Mouse (Mus musculus) MEL (cell line): Measurements from ENCODE around the gene Isoc2b. TPM values are rescaled to one million over a fixed set of nuclear protein-coding genes. Genes with fewer than 3 reads are reported as not detected.
"Not testable (repeated sequence)": the region's sequence is repeated elsewhere in the genome, so short reads cannot be mapped to it uniquely, and the experiment has no call there.

Experiments used
- DNase-seq: peaks from one replicate; pipeline ENCODE4 v3.0.0; 2011; ENCODE audit warnings: low read depth, low spot score
- H3K27ac ChIP-seq: 2 replicates; pipeline ENCODE4 v1.5.1; 2012; ENCODE audit warnings: low read depth, mild to moderate bottlenecking, control low read depth, low read length, moderate library complexity; ENCODE audit not compliant: control insufficient read depth
- H3K27me3 ChIP-seq, 2 experiments: fragments of 150-350 bp in 1 of 2; sonication (generic) in 1 of 2; 2 replicates each; pipeline ENCODE4 v1.6.1; 2012; ENCODE audit warnings: low read length in 2 of 2, mild to moderate bottlenecking in 2 of 2, improper control_type of control experiment in 1 of 2, moderate library complexity in 1 of 2; ENCODE audit not compliant: insufficient read depth in 2 of 2, control insufficient read depth in 1 of 2
- H3K36me3 ChIP-seq, 2 experiments: 2 replicates each; pipeline ENCODE4 v1.6.1; 2012 to 2014; ENCODE audit warnings: low read length in 2 of 2, improper control_type of control experiment in 1 of 2, inconsistent platforms in 1 of 2, mild to moderate bottlenecking in 1 of 2; ENCODE audit not compliant: insufficient read depth in 2 of 2, control insufficient read depth in 1 of 2
- H3K4me1 ChIP-seq, 2 experiments: fragments of 150-350 bp in 1 of 2; sonication (generic) in 1 of 2; 2 replicates each; pipeline ENCODE4 v1.6.1; 2012; ENCODE audit warnings: low read length in 2 of 2, improper control_type of control experiment in 1 of 2, mild to moderate bottlenecking in 1 of 2; ENCODE audit not compliant: insufficient read depth in 2 of 2, control insufficient read depth in 1 of 2
- H3K4me3 ChIP-seq, 2 experiments: fragments of 150-350 bp in 1 of 2; sonication (generic) in 1 of 2; 2 replicates each; pipeline ENCODE4 v1.5.1; 2012; ENCODE audit warnings: low read depth in 2 of 2, low read length in 2 of 2, mild to moderate bottlenecking in 2 of 2, moderate library complexity in 2 of 2, control low read depth in 1 of 2, improper control_type of control experiment in 1 of 2; ENCODE audit not compliant: control insufficient read depth in 1 of 2, insufficient read depth in 1 of 2
- H3K79me2 ChIP-seq: 2 replicates; pipeline ENCODE4 v1.6.1; 2012; ENCODE audit warnings: mild to moderate bottlenecking, low read length, moderate library complexity; ENCODE audit not compliant: control insufficient read depth, poor library complexity, insufficient read depth
- H3K9ac ChIP-seq: 2 replicates; pipeline ENCODE4 v1.6.1; 2012; ENCODE audit warnings: low read depth, mild to moderate bottlenecking, control low read depth, low read length, moderate library complexity; ENCODE audit not compliant: control insufficient read depth, poor library complexity, severe bottlenecking
- H3K9me3 ChIP-seq: fragments of 150-350 bp; sonication (generic); replicated peaks from 2 replicates; pipeline ENCODE4 v1.6.1; 2012; ENCODE audit warnings: mild to moderate bottlenecking, low read length, improper control_type of control experiment, moderate library complexity; ENCODE audit not compliant: insufficient read depth
- BHLHE40 ChIP-seq: IDR thresholded peaks from 2 replicates; pipeline ENCODE4 v1.6.1; 2012; ENCODE audit warnings: low read depth, mild to moderate bottlenecking, inconsistent platforms, low read length, improper control_type of control experiment, borderline replicate concordance
- CHD1 ChIP-seq: IDR thresholded peaks from 2 replicates; pipeline ENCODE4 v1.6.1; 2012; ENCODE audit warnings: low read depth, mild to moderate bottlenecking, inconsistent platforms, low read length, improper control_type of control experiment
- CTCF ChIP-seq, 3 experiments: IDR thresholded peaks in 2 of 3; conservative IDR thresholded peaks in 1 of 3; 2 replicates each; pipeline ENCODE4 v1.5.1; 2011 to 2012; ENCODE audit warnings: low read length in 3 of 3, low read depth in 2 of 3, mild to moderate bottlenecking in 2 of 3, improper control_type of control experiment in 1 of 3, inconsistent platforms in 1 of 3, mixed read lengths in 1 of 3, moderate library complexity in 1 of 3; ENCODE audit not compliant: control insufficient read depth in 1 of 3, insufficient read depth in 1 of 3, poor library complexity in 1 of 3, severe bottlenecking in 1 of 3
- ELF1 ChIP-seq: IDR thresholded peaks from 2 replicates; pipeline ENCODE4 v1.6.1; 2014; ENCODE audit warnings: low read depth, mild to moderate bottlenecking, inconsistent platforms, low read length, improper control_type of control experiment, moderate library complexity
- EP300 ChIP-seq, 2 experiments: IDR thresholded peaks; 2 replicates each; pipeline ENCODE4 v1.6.1; 2011; ENCODE audit warnings: improper control_type of control experiment in 2 of 2, low read length in 2 of 2, low read depth in 1 of 2, mild to moderate bottlenecking in 1 of 2
- GABPA ChIP-seq: IDR thresholded peaks from 2 replicates; pipeline ENCODE4 v1.6.1; 2012; ENCODE audit warnings: low read depth, mild to moderate bottlenecking, inconsistent platforms, low read length, improper control_type of control experiment, moderate library complexity
- HCFC1 ChIP-seq: IDR thresholded peaks from 2 replicates; pipeline ENCODE4 v1.6.1; 2012; ENCODE audit warnings: low read depth, mild to moderate bottlenecking, inconsistent platforms, low read length, improper control_type of control experiment, moderate library complexity
- JUND ChIP-seq: IDR thresholded peaks from 2 replicates; pipeline ENCODE4 v1.6.1; 2011; ENCODE audit warnings: low read depth, mild to moderate bottlenecking, improper control_type of control experiment, low read length
- MAFK ChIP-seq: IDR thresholded peaks from 2 replicates; pipeline ENCODE4 v1.6.1; 2011; ENCODE audit warnings: low read depth, mild to moderate bottlenecking, low read length, improper control_type of control experiment, borderline replicate concordance
- MAZ ChIP-seq: IDR thresholded peaks from 2 replicates; pipeline ENCODE4 v1.6.1; 2012; ENCODE audit warnings: low read depth, mild to moderate bottlenecking, inconsistent platforms, low read length, improper control_type of control experiment
- MEF2A ChIP-seq: IDR thresholded peaks from 2 replicates; pipeline ENCODE4 v1.6.1; 2014; ENCODE audit warnings: low read depth, mild to moderate bottlenecking, inconsistent platforms, low read length, improper control_type of control experiment; ENCODE audit not compliant: poor library complexity, insufficient replicate concordance, severe bottlenecking; ENCODE audit errors: extremely low read depth
- MYC ChIP-seq: IDR thresholded peaks from 2 replicates; pipeline ENCODE4 v1.6.1; 2011; ENCODE audit warnings: low read depth, mild to moderate bottlenecking, low read length, improper control_type of control experiment, moderate library complexity
- NELFE ChIP-seq: IDR thresholded peaks from 2 replicates; pipeline ENCODE4 v1.6.1; 2011; ENCODE audit warnings: low read depth, low read length, improper control_type of control experiment
- NRF1 ChIP-seq: IDR thresholded peaks from 2 replicates; pipeline ENCODE4 v1.6.1; 2014; ENCODE audit warnings: low read depth, mild to moderate bottlenecking, inconsistent platforms, low read length, improper control_type of control experiment, moderate library complexity; ENCODE audit not compliant: poor library complexity, insufficient read depth, severe bottlenecking
- POLR2AphosphoS2 ChIP-seq: IDR thresholded peaks from 2 replicates; pipeline ENCODE4 v1.6.1; 2011; ENCODE audit warnings: low read length, improper control_type of control experiment
- SIN3A ChIP-seq: IDR thresholded peaks from 2 replicates; pipeline ENCODE4 v1.6.1; 2012; ENCODE audit warnings: low read length, improper control_type of control experiment, inconsistent platforms
- SMC3 ChIP-seq: IDR thresholded peaks from 2 replicates; pipeline ENCODE4 v1.6.1; 2011; ENCODE audit warnings: low read depth, low read length, improper control_type of control experiment
- TAL1 ChIP-seq: IDR thresholded peaks from 2 replicates; pipeline ENCODE4 v1.6.1; 2012; ENCODE audit warnings: mild to moderate bottlenecking, inconsistent platforms, low read length, moderate library complexity, mixed read lengths
- UBTF ChIP-seq: IDR thresholded peaks from 2 replicates; pipeline ENCODE4 v1.6.1; 2012; ENCODE audit warnings: low read depth, mild to moderate bottlenecking, inconsistent platforms, low read length, improper control_type of control experiment, moderate library complexity, borderline replicate concordance; ENCODE audit not compliant: insufficient read depth
- ZMIZ1 ChIP-seq: IDR thresholded peaks from 2 replicates; pipeline ENCODE4 v1.6.1; 2012; ENCODE audit warnings: low read depth, mild to moderate bottlenecking, inconsistent platforms, low read length, improper control_type of control experiment, moderate library complexity
- ZNF384 ChIP-seq: IDR thresholded peaks from 2 replicates; pipeline ENCODE4 v1.6.1; 2012; ENCODE audit warnings: low read depth, mild to moderate bottlenecking, inconsistent platforms, low read length, improper control_type of control experiment
- polyA plus RNA-seq, 2 experiments: library from polyadenylated mRNA; stranded (reverse) in 1 of 2; unstranded in 1 of 2; fragments of >175 nt in 1 of 2; fragments of >200 nt in 1 of 2; gene quantifications; 2 replicates each; pipeline versions ENCODE4 v1.2.1 to v1.2.4; 2012; ENCODE audit warnings: low replicate concordance in 2 of 2, low read depth in 1 of 2; ENCODE audit not compliant: insufficient read length in 2 of 2, insufficient read depth in 1 of 2, missing spikeins in 1 of 2
- total RNA-seq: library from RNA; depleted of rRNA; stranded (reverse); fragments of 300-350 nt; gene quantifications from 2 replicates; pipeline ENCODE4 v1.2.3, GENCODE M21; 2012

Gene Isoc2b
- total and polyA plus RNA-seq, 3 experiments = 2.8 to 3.0 TPM; not detected in 1

DNA sequence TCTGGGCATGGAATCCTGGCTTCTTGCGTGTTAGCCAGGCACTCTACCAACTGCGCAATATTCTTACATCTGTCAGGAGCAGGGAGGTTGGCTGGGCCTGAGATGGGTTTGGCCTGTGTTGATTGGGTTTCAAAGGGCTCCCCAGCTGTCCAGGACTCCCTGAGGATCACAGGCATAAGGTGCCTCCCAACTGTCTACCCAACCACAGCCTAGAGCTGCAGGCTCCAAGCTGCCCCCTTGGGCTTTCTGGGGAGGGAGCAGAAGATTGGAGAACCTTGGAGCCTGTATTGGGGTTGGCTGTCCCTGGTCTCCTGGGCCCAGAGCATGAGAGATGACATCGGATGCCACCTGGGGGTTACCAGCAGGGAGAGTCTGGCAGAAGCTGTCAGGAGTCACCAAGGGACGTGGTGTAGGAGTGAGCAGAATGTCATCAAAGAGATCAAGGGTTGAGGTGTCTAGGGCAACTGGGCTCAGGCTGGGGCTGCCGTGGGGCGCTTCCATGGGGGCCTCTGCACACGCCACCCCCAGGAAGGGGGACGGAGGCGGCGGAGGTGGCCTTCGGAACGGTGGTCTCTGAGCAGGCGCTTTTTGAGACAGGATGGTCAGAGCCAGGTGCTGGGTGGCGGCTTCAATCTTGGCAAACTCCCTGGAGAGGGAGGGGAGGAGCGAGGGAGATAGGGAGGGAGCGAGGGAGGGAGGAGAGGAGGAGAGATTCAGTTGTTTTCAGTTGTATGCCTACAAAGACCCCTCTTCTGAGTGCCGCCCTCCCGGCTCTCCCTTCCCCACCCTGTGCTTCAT lies 29.0 kb upstream of the Isoc2b start:
- Histone ChIP-seq H3K27me3 (no peaks in the 10 kb centered on the region), H3K4me1 (no peaks in the 10 kb centered on the region)
- TF ChIP-seq EP300 (IDR thresholded peaks at IDR 0.05; ENCODE audit: low read depth in 1 of 2, low read length in 2 of 2) (no peak), ZMIZ1 (no peak), MYC (no peak)
- TF ChIP-seq, all 39 proteins: peak for 0
- Histone ChIP-seq H3K36me3 (no peaks in the 10 kb centered on the region), H3K27ac (no peak overlapping the region), H3K4me3 (no peak overlapping the region), H3K9me3 (no peaks in the 10 kb centered on the region), H3K79me2 (no peaks in the 10 kb centered on the region), H3K9ac (no peak overlapping the region)
- no peak for DNase-seq

DNA sequence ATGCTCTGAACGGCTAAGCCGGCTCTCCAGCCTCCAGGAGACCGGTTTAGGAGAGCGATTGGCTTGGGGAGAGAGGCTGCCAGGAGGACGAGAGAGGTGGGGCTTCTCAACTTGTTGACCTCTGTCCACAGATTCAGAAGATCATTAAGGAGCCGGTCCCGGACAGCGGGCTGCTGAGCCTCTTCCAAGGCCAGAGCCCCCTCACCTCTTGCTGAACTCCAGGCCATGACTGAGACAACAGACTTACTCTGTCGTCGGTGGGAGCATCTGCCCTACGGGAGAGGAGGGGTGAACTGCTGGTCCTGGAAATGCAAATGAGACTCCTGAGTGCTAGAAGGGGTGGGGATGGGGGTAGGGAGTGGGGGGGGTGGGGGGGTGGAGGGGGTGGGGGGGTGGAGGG lies 25.1 kb upstream of the Isoc2b start:
- Histone ChIP-seq H3K4me3 (no peak overlapping the region), H3K9me3 (no peaks in the 10 kb centered on the region), H3K4me1 (no peaks in the 10 kb centered on the region), H3K27ac (no peak overlapping the region), H3K79me2 (no peaks in the 10 kb centered on the region), H3K9ac (no peak overlapping the region), H3K36me3 (no peaks in the 10 kb centered on the region), H3K27me3 (no peaks in the 10 kb centered on the region)
- no peak for DNase-seq
- no peak for TF ChIP-seq TAL1
- TF ChIP-seq SMC3 = no peak
- TF ChIP-seq ELF1 = no peak
- TF ChIP-seq MEF2A = no peak
- TF ChIP-seq ZNF384 = no peak
- no peak for TF ChIP-seq CTCF (IDR thresholded peaks at IDR 0.05 in 2 of 3, conservative IDR thresholded peaks at IDR 0.05 in 1 of 3; ENCODE audit: control insufficient read depth in 1 of 3, insufficient read depth in 1 of 3, low read depth in 2 of 3, low read length in 3 of 3, poor library complexity in 1 of 3, severe bottlenecking in 1 of 3)
- TF ChIP-seq GABPA = no peak
- no peak for TF ChIP-seq NELFE
- no peak for TF ChIP-seq CHD1
- TF ChIP-seq JUND = no peak
- no peak for TF ChIP-seq MAFK

DNA sequence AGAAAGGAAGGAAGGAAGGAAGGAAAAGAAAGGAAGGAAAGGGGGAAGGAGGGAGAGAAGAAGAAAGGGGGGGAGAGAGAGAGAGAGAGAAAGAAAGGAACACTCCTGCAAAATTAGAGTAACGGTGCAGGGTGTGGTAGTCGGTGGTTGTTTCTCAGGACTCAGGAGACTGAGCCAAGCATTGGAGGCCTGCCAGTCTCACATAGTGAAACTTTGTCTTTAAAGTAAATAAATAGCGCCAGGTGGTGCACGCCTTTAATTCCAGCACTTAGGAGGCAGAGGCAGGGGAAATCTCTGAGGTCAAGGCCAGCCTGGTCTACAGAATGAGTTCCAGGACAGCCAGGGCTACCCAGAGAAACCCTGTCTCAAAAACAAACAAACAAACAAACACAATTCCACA lies 16.6 kb upstream of the Isoc2b start:
- DNase-seq = no peak
- H3K4me1 ChIP-seq = no peaks in the 10 kb centered on the region
- no peaks in the 10 kb centered on the region for H3K9me3 ChIP-seq
- H3K36me3 ChIP-seq = no peaks in the 10 kb centered on the region
- H3K4me3 ChIP-seq = no peak overlapping the region
- TF ChIP-seq BHLHE40 = no peak
- no peak for TF ChIP-seq MAZ
- TF ChIP-seq EP300 (IDR thresholded peaks at IDR 0.05; ENCODE audit: low read depth in 1 of 2, low read length in 2 of 2) = no peak
- TF ChIP-seq POLR2AphosphoS2 = no peak
- TF ChIP-seq UBTF = no peak
- TF ChIP-seq NRF1 = no peak
- no peak for TF ChIP-seq HCFC1
- no peak for TF ChIP-seq SMC3
- no peak for TF ChIP-seq SIN3A
- H3K27ac ChIP-seq = no peak overlapping the region
- H3K9ac ChIP-seq = no peak overlapping the region
- no peaks in the 10 kb centered on the region for H3K79me2 ChIP-seq
- H3K27me3 ChIP-seq = no peaks in the 10 kb centered on the region

DNA sequence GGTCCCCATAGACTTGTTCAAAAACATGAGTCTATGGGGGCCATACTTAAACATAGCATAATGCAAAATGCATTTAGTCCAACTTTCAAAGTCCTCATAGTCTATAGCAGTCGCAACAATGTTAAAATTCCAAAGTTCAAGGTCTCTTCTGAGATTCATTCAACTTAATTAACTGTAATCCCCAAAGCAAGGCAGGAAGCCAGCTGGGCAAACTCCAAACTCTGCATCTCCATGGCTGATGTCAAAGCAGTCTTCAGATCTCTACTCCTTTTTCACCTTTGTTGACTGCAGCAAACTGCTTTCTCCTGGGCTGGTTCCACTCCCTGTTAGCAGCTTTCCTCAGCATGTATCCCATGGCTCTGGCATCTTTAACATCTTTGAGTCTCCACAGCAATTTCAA lies 9.0 kb upstream of the Isoc2b start:
- DNase-seq, H3K79me2 ChIP-seq, H3K4me3 ChIP-seq, H3K36me3 ChIP-seq, H3K9ac ChIP-seq, H3K9me3 ChIP-seq, H3K27ac ChIP-seq, H3K4me1 ChIP-seq, H3K27me3 ChIP-seq: not testable (repeated sequence)
